Mouse (Mus musculus) activated CD4-positive, CD25-positive, alpha-beta regulatory T cell, adult 4 months (primary cell): ENCODE results near the gene Myh10. TPM values are rescaled to one million over a fixed set of nuclear protein-coding genes. Genes with fewer than 3 reads are reported as not detected.

Source experiments
- ATAC-seq: one replicate; pipeline ENCODE4 v1.8.0; 2017
- polyA plus RNA-seq, 2 experiments: library from polyadenylated mRNA; unstranded; fragments of 100-300 nt; shearing (Covaris generic); gene quantifications; one replicate each; pipeline ENCODE4 v1.2.1; 2017

Myh10 gene
- polyA plus RNA-seq, 2 experiments from 2014 or later: 3.0 to 3.3 TPM

DNA sequence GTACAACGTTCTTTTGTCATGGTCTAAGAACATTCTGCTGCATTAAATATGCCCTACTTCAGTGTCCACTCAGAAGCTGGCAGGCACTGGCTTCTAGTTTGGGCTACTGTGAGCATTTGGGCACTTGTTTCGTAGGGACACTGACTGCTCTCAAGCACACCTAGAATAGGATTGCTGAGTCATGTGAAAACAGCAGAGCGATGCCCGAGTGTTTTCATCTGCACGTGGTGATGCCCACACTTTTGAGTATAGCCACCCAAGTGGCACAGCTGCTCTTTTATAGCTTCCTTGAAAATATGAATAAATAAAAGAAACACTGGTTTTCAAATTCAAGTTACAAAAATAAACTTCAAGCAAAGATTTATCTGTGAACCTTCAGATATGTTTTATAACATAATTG, 56.8 kb downstream of the Myh10 start:
- no peak for ATAC-seq

DNA sequence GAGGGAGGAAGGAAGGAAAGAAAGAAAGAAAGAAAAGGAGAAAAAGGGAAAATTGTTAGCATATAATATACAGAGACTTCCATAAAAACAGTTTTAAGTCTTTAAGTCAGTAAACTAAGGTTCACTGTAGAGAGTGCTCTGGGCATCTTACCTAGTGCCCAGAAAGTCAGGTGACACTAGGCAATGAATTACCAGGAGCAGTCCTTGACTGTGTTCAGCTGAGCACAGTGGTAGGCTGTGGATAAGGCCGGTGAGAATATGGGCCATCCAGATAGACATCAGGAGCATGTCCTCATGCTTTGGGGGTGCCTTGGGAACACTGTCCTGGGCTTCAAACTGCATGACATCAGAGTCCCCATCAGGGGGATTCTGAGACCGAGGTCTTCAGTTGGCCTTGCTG, 58.8 kb downstream of the Myh10 start:
- ATAC-seq: no peak

DNA sequence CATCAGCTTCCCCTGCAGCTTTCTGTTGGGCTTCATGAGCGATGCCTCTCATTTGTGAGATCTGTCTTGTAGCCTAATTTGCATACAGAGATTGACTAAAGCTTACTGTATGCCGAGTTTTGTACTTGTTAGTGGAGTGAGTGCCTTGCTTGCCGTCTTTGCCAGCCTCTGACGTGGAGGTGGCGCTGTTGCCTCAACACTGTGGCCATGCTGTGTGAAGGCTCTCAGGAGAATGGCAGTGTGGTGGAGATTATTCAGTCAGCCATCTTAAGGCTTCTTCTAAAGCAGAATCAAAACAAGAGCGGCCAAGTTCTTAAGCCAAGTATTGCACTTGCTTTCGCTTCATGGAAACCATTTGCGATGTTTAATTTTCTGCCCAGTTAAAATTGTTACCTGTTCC, 59.6 kb downstream of the Myh10 start:
- ATAC-seq: no peak

DNA sequence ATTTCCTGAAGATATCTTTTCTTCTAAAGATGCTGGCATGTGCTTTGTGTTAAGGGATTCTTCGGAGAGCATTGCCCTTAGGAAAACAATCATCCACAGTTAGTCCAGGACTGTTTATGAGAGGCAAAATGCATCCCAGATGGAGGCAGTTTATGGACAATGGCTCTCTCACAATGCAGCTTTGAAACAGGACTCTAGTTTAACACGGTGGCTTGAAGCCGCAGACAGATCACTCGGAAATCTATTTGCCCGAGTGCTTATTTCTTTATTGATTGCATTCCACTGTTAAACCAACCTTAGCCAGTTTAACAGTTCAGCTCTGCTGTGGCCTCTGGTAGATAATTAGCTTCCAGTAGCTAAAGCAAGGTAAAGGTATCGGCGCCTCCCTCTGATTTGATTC, 62.9 kb downstream of the Myh10 start:
- no peak for ATAC-seq

DNA sequence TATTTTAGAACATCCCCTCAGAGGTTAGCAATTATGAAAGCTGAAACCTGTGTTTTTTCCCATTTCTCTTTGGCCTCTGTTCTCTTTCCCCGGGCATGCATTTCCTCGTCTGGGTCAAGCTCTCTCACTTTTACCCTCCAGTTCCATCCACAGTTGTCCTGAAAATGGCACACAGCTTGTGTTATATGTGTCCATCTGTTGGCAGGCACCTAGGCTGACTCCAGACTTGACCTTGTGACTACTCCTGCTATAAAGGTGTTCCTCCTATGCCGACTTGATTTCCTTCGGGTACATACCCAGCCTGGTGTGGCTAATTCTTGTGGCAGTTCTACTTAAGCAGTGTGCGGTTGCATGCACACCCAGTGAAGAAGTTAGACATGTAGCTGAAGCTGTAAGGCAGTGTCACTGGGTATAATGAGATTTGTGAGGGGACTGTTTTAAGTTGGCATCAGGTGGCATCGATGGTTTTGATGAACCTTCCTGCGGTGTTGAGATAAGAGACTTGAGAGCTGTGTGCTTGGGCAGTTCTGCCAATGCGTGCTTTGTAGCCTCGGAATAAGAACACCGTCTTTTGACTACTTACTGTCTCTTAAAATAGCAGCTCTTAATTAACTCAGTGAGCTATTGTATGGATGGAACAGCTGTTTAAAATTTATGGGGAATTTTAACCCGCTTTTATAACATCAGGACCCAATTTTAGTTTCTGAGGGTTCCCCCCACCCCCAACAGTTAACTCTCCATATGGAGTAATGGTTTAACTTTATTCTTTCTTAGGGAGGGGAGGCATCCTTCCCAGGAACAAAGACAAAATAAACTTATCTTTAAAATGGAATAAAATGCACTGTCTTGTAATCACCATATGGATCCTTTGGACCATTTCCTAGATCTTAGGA, 65.3 kb downstream of the Myh10 start:
- no peak for ATAC-seq

DNA sequence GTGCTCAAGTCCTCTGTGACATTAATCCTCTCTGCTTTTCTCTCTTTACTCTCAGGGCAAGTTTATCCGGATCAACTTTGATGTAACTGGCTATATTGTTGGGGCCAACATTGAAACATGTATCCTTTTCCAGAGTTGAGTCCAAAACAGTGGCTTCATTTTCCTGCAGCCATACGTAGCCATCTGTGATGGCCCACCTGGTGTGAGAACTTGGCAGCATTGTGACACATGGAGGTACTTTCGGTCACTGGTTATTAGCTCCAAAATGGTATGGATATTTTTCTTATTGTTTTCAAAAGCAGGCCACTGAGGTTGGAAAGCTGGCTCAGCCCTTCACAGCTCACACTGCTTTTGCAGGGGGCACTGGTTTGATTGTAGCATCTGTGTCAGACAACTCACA, 68.3 kb downstream of the Myh10 start:
- no peak for ATAC-seq

DNA sequence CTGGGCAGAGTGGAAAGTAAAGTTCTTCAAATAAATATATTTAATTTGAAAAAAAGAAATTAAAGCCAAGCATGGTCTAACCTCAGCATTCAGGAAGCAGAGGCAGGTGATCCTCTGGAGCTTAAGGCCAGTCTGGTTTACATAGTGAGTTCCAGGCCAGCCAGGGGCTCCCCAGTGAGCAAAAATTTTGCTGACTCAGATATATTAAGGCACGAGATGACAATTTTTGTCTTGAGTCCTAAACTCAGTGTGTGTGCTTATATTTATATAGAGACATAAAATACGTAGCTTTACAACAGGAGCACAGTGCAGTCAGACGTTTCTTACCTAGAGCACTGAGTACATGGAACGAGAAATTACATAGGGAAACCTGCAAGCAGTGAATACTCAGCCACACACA, 69.8 kb downstream of the Myh10 start:
- ATAC-seq: no peak

DNA sequence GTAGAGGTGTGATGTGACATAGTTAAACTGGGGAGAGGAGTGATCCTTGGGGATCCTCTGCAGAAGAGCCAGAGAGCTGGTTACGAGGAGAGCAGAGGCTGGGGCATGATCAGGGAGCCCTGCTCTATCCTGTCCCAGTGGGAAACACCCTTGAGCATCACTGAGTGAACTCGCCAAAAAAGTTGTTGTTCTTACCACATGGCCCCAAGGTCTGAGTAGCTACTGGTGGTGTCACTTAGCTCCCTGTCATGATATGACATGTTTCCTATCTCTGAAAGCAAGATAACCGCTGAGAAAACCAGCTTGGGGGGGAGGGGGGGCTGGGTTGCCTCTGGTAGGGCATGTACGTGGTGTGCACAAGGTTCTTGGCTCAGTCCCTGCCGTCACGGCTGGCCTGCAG, 70.3 kb downstream of the Myh10 start:
- no peak for ATAC-seq

DNA sequence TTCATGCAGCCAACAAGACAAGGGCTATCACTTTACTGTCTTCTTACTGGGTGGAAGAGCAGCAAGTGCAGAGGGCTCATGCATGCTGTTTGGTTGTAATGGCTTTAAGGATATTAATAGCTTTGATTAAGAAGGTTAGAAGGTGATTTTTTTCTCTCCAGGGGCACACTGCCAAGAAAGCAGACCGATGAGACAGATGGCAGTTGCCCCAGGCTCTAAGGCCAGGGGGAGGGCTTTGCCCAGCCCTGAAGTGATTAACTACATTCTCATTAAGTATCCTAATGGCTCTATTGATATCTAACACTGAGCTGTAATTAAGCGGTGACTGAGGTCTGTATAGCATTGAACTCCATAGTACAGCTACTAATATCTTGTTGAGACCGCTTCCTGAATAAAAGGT, 73.3 kb downstream of the Myh10 start:
- no peak for ATAC-seq

DNA sequence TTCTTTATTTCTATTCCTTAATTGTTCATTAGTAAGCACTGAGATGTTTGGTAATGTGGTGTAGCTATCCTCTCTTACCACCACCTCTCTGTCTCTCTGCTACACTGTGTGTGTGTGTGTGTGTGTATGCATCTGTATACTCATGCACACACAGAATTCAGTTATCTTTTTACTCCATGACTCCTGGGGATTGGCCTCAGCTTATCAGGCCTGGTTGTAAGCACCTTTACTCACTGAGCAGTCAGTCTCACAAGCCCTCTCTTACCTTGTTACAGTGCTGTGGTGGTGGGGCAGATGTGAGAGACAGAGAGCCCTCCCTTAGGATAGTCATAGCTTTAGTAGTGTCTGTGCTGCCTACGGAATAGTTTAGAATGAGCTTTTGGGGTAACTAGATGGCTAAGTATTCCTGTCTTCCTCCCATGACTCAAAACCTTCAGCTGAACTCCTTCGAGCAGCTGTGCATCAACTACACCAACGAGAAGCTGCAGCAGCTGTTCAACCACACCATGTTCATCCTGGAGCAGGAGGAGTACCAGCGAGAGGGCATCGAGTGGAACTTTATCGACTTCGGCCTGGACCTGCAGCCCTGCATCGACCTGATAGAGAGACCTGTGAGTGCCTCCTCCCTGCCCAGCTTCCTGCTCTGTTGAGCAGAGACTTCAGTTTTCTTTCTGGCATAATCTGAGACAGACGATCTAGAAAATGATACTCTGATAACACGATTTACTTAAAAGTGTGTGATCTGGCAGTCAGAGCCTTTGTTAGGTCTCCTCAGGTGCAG, 76.6 kb downstream of the Myh10 start:
- ATAC-seq: no peak

DNA sequence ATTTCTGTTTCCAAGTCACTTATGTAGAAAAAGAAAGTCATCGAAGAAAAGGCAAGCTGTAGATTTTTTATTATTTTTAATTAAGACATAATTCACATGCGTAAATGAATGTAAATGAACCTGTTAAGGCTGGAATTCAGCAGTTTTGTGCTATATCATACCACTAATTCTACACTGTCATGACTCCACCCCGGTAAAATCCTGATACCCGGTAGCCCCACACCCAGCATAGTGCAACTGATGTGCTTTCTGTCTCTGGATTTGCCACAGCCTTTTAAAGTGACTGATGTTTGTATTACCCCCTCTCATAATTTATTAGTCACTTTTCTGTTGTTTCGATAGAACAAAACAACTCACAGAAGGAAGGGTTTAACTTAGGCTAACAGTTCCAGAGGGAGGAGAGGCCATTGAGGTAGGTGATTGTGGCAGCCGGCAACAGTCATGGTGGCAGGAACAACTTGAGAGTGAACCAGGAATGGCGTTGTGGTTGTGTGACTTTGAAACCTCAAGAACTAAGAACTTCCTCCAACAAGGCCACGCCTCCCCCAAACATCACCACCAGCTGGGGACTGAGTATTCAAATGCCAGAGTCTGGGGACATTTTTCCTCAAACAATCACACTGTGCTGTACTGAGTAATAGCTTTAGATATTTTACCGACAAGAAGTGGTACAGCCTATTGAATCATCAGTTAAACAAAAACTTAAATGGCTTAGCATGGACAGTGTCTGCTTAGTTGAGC, 78.6 kb downstream of the Myh10 start:
- ATAC-seq: no peak

DNA sequence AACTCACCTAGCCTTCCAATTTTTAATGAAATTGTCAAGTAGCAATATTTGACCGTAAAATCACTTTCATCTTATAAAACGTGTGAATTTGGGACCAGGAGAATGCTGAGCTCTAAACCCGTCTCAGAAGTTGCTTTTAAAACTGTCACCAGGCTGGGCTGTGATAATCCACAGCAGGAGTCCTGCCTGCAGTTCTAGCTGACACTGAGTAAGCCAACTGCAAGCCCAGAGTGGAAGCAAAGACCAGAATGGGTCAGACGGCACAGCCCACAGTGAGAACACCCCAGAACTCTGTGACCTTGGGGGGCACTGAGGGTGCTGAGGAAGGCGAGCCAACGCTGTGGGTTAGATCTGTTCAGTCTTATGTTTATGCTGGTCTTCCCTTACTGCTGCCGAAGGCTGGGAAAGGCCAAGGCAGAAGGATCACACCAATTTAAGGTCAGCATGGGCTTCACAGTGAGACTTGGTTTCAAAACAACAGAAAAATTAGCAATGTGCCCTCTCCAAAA, 84.8 kb downstream of the Myh10 start:
- no peak for ATAC-seq

DNA sequence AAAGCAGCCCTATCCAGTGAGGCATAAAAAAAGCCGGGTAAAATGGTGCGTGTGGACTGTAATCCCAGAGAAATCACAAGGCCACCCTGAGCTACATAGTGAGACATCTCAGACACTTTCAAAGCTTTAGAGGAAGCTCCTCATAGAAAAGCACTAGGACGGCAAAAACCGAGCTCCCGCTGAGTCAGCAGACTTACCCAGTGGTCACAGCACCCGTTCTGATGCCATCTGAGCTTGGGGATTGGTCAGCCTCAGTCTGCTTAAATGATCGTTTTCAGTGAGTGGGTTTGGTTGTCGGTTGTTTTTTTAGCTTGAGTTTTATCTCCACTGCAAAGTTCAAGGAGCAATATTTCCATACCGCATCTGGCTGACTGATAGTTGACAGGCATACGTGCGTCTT, 86.6 kb downstream of the Myh10 start:
- no peak for ATAC-seq

DNA sequence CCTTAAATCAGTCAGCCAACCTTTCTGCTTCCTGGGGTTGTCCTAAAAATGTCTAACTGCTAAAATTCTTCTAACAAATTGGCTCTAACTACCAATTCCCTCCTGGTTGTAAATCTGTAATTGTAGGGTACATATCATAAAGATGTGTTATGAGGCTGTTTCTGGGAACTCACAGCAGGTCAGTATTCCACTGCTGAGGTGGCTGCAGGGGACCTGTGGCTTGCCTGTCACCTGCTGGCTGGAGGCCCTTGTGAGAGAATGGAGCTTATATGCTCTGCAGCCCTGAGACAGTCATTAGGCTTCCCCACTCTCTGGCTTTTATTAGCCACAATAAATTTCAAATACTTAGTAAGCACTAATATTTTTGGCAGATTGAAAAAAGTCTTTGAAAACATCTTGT, 87.5 kb downstream of the Myh10 start:
- no peak for ATAC-seq

DNA sequence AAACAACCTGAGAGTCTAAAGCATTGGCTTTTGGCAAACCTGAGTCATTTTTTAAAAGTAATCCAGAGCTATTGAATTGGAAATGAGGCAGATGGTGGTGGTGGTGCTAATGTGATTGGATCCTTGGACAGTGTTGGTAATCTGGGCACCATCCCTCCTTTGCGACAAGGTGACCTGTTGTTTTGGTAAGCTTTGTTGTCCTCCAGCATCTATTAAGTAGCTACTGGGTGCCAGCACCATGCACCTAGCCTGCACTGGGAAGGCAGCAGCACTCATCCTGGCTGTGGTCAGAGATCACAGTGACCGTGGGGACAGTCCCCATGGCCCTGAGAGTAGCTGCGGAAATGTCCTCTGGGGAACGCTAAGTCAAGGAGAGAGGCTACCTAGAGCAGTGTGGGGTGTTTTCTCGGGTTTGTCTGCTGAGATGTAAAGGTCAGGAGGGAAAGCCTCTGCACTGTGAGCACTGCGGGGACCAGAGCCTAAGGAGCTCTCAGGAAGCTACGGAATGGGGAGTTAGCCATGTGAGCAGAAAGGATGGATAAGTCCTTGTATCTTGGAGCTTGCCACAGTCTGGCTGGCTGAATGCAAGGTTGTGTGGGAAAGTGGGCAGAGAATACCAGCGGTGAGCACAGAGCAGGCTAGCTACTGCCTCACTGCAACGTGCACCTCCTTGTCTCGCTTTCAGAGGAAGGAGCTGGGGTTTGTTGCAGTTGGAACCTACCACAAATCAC, 88.5 kb downstream of the Myh10 start:
- no peak for ATAC-seq

DNA sequence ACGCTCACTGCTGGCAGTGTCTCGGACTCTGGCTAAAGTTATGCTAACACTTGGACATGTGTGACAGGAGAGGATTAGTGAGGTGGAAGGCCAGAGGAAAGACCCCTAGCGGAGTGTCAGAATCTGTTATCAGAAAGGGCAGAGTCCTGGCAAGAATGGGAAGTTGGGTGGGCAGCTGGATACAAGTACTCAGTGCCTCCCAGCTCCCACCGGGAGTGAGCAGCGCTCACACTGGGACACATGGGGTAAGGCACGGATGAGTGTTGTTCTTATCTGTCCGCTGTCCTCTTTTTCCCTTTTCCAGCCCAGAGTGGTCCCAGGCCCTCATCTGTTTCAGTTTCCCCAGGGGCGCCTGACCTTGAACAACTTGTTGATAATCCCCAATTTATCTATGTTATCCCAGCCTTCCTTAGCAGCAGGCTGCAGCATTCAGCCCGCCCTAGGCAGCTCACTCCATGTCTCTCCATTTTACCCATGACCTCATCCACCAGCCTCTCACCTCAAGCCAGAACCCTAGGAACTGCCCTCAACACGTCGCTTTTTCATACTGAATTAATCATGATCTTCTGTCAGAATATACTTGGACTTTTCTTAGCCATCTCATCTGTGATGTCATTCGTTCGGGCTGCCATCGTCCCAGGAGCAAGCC, 89.2 kb downstream of the Myh10 start:
- ATAC-seq: no peak

DNA sequence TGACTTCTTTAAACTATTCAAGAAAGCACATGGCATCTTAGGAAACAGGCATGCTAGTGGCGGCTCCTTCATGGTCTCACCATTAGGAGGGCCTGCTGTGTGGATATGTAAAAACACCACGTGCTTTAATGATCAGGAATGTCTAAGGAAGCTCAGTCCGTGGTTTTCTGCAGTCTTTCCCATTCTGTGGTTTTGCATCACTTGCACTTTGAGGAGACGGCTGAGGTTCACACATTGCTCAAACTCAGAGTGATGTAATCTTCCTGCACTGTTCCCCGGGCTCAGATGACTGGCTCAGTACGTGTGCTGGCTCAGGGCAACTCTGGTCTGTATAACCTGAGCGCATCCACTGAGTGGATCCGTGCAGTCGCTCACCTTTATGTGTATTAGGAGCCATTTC, 91.0 kb downstream of the Myh10 start:
- no peak for ATAC-seq

DNA sequence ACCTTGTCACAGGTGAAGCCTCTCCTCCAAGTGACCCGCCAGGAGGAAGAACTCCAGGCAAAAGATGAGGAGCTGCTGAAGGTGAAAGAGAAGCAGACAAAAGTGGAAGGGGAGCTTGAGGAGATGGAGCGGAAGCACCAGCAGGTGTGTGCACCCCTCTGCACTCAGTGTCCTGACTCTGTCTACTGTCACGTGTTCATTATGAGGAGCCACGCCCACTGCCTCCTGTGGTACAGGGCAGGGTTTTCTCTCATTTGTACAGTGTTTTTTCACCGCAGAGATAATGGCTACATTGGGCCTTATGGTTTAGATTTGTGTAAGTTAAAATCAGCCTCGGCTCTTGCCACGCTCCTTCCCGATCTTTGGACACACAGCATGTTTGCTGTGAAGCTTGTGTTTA, 94.5 kb downstream of the Myh10 start:
- ATAC-seq: no peak

DNA sequence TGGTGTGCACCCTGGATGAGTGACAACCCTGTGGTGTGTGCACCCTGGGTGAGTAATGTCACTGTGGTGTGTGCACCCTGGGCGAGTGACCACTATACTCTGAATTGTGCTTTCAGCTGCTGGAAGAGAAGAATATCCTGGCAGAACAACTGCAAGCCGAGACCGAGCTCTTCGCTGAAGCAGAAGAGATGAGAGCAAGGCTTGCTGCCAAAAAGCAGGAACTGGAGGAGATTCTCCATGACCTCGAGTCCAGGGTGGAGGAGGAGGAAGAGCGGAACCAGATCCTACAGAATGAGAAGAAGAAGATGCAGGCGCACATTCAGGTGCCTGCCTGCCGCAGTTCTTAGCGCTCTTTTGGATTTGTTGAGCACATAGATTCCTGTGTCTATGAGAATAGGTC, 95.9 kb downstream of the Myh10 start:
- no peak for ATAC-seq

DNA sequence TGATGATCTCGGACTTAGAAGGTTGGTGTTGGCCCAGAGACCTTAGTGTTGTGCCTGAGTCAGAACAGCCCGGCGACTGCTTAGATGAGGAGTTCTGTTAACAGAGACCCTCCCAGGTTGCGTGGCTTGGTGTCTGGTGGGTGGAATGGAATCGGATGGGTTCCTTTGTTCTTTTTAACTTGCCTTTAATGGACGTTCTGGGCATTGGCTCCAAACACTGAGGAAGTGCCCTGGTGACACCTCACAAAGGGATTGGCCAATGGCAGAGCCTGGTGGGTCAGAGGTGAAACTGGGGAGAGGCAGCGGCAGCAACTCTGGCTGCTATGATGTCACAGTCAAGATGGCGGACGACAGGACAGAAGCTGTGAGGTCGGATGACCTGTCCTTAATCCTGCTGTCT, 99.4 kb downstream of the Myh10 start:
- ATAC-seq: no peak

DNA sequence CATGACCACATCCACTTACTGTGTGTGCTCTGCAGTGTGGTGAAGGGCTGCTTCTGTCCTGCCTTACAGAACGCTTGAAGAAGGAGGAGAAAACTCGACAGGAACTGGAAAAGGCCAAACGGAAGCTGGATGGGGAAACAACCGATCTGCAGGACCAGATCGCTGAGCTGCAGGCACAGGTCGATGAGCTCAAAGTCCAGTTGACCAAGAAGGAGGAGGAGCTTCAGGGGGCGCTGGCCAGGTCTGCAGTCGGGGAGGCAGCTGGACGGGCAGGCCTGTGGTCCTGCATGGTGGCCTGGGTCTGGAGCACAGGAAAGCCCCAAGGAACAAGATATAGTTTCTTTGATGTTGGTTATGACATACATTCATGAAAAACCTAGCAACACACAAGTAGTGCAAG, 100.4 kb downstream of the Myh10 start:
- ATAC-seq: no peak

DNA sequence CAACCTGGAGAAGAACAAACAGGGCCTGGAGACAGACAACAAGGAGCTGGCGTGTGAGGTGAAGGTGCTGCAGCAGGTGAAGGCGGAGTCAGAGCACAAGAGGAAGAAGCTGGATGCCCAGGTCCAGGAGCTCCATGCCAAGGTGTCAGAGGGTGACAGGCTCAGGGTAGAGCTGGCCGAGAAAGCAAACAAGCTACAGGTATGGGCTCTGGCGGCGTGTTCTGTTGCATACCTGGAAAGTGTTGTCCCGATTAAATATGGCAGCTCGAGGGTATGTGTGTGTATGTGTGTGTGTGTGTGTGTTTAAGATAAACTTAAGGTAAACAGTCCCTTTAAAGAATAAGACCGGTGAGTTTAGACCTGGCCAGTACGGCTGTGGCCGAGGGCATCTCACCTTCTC, 106.9 kb downstream of the Myh10 start:
- ATAC-seq: no peak
